Mouse (Mus musculus): ENCODE measurements at regions not wholly inside any gene's neighbourhood (a gene's known extent, or its start where the extent isn't known, plus 50 kb on each side); places are given as distances from the start of the nearest gene placed in this dataset.
A peak's percentile ranks its signal among the peaks of the same experiment; 100 is the strongest.

DNA sequence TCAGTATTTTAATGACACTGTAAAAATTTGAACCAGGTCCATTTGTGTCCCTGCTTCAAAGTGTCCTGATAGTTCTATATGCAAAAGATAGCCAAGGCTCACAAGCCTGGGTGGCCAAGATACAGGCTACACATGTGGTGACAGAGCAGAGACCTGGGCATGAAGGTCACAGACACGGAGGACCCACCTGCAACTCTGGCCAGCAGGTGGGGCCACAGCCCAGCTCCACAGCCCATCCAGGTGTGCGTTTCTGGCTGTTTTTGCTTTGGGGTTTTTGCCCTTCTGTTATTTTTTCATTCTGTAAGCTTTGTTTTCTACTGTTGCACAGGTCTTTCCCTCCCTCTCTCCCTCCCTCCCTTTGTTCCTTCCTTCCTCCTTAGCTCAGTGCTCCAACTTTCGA lies 399.4 kb upstream of the Rora start:
- DNase-seq = peak; percentile 19

- no peak for DNase-seq
These were observed 385.0 kb upstream of the Rora start for GRCm38 (mm10) chr9:68268551-68268950.

- DNase-seq = no peak
These were observed 351.2 kb upstream of the Rora start for GRCm38 (mm10) chr9:68302232-68302925.

GRCm38 (mm10) chr9:68330721-68331120 lies 322.9 kb upstream of the Rora start:
- DNase-seq = no peak

DNA sequence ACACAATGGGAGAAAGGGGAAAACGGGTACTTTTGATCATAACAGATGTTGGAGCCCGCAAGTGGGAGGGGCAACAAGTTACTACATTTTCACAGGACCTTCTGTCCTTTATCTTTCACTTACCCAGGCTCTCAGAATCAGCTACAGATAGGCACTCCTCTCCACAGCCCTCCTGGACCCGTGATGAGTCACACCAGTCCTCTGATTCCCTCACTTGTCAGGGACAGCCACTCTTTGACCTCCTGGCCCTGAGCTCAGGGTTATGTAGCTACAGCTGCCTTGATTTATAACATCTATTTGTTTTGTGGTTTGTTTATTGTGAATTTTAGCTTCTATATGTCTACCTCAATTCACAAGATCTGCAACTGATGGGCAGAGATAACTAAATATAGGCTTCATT lies 312.7 kb upstream of the Rora start:
- peak; percentile 60 for DNase-seq

DNA sequence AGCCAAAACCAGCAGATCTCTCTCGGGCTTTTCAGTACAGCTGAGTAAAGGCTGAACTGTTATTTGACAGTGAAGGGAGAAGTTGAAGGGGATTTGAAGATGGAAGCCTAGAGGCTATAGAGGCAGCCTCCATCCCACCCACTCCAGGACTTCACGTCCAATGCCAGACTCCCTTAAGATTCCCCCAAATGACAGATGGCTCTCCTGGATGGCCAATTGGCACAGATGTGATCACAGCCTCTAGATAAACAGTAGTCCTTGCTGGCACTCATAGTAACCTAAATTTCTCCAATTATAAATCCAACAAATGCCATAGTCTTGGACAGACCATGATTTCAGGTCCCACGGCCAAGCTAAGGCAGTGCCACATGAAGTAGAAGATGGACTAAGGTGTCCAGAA lies 312.1 kb upstream of the Rora start:
- no peak for DNase-seq

- DNase-seq = no peak
These were observed 306.2 kb upstream of the Rora start for GRCm38 (mm10) chr9:68347426-68347825.

- no peak for DNase-seq
These were observed 302.1 kb upstream of the Rora start for GRCm38 (mm10) chr9:68351466-68351865.

GRCm38 (mm10) chr9:68354470-68354869 lies 299.1 kb upstream of the Rora start:
- DNase-seq = no peak

GRCm38 (mm10) chr9:68356078-68356477 lies 297.5 kb upstream of the Rora start:
- no peak for DNase-seq

DNA sequence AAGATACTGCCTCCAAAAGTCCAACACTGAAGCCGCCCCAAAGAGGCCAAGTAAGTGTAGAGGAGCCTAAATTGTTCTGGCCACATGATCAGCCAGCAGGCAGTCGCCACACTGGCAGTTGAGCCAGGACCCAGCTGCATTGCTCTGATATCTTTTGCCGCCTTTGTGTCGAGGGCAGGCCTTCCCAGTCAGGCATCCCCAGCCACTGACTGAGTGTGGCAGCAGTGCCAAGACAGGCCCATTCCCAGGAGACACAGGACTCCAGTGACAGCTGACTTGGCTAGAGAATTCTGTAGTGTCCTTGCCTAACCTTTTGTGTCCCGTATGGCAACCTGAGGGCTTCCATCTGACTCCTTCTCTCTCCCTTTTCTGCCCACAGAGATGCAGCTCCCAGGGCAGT lies 296.4 kb upstream of the Rora start:
- peak; percentile 14 for DNase-seq

GRCm38 (mm10) chr9:68366973-68367372 lies 286.6 kb upstream of the Rora start:
- DNase-seq = no peak

DNA sequence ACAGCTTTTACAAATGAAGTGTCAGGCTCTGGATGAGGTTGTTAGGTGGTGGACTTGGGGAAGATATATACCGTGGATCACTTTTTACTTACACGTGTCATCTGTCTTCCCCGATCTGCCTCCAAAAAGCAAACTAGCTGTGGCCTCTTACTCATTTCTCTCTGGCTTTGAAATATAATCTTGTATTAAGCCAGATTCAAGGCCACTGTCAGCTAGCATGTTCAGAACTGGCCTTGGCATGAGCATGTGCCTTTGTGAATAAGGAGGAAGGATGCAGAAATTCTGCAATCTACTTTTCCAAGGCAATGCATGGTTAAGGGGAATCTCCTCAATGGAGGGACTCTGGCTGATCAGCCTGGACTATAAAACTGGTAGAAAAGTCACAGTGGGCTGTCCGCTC lies 286.0 kb upstream of the Rora start:
- peak; percentile 8 for DNase-seq

GRCm38 (mm10) chr9:68372726-68373125 lies 280.9 kb upstream of the Rora start:
- no peak for DNase-seq

GRCm38 (mm10) chr9:68376222-68376621 lies 277.4 kb upstream of the Rora start:
- no peak for DNase-seq

- peak; percentile 10 for DNase-seq
These were observed 271.7 kb upstream of the Rora start for GRCm38 (mm10) chr9:68381871-68382270.

DNA sequence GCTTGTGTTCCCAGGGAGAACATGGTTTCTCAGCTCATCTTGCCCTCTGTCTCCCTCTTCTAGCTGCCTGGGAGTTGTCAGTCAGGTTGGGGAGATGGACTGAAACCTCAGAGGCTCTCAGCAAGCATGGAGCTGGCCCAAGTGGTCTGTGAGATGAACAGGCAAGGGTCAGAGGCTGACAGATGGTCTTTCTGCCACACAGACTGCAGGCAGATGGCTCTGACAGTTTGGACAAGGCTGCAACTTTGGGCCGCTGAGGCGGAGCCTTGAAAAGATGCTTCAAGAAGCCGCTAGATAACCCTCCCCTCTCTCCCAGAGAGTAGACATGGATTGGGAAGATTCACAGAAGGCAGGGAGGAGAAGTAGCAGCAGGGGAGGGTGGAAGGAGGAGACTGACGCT lies 252.7 kb upstream of the Rora start:
- DNase-seq = no peak

- DNase-seq = peak; percentile 4
These were observed 251.3 kb upstream of the Rora start for GRCm38 (mm10) chr9:68402176-68402845.

DNA sequence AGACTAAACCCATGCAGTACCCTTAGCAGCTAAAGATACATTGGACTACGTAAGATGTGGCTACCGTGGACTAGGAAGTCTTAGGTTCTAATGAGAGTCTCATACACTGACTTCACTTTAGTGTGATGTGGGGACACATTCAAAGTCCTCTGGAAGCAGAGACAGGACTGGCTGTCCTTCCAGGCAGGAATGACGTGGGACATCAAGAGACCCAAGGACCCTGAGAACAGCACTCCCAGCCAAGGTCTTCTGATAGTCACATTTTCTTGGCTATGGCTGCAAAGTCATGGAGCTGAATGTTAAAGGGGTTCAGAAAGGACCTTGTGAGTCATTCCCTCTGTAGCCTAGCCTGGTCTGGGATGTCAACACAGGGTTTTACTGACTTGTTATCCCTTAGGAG lies 250.6 kb upstream of the Rora start:
- peak; percentile 8 for DNase-seq

- DNase-seq = no peak
These were observed 250.1 kb upstream of the Rora start for GRCm38 (mm10) chr9:68403516-68403915.

GRCm38 (mm10) chr9:68409786-68410185 lies 243.8 kb upstream of the Rora start:
- peak; percentile 73 for DNase-seq

GRCm38 (mm10) chr9:68426286-68426685 lies 227.3 kb upstream of the Rora start:
- DNase-seq = no peak

DNA sequence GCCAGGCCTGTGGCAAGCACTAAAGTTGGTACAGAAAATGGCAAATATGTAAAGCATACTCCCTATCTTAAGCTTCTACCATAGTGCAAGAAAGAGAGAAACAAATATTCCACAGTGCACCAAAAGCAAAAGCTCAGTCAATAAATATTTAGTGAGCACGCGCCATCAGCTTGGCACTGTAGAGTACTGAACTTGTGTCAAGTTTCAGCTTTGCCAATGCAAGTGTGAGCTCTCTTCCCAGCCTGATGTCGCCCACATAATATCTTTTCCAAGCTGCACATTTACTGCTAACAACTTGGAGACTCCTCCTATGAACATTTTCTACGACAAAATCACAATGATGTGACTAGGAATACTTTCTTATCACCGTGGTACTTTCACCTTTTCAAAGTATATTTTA lies 190.8 kb upstream of the Rora start:
- no peak for DNase-seq

GRCm38 (mm10) chr9:68463637-68464304 lies 189.8 kb upstream of the Rora start:
- DNase-seq = no peak

Measured in adrenal gland, postnatal 25 days (tissue).